Mouse (Mus musculus) CH12.LX (cell line): ENCODE results near the gene Calcrl.

Experiments
- HCFC1 ChIP-seq: IDR thresholded peaks from 2 replicates; pipeline ENCODE4 v1.6.1; 2012; ENCODE audit warnings: low read depth, mild to moderate bottlenecking, inconsistent platforms, low read length, improper control_type of control experiment
- SIN3A ChIP-seq: IDR thresholded peaks from 2 replicates; pipeline ENCODE4 v1.6.1; 2012; ENCODE audit warnings: low read length, improper control_type of control experiment, inconsistent platforms

DNA sequence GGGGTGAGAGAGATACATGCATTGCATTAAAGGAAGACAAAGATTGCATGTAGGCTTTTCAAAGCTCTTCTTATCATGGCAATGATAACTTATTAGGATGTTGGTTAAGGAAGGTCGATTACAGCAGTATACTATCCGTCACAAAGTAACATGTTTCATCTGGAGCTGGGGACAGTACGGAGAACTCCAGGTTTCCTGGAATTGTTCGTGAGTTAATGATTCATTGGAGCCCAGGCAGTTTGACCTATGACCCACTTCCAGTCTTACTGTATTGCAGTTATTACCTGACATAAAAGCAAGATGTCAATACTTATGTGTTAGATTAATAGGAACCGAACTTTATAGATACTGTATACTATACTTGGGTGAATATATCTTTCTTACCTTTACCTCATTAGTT, 46.5 kb downstream of the Calcrl start:
- TF ChIP-seq SIN3A (no peak), HCFC1 (no peak)
